Mouse (Mus musculus) adrenal gland, postnatal 25 days (tissue): ENCODE data around the gene Ppp1r12b. TPM values are rescaled to one million over a fixed set of nuclear protein-coding genes. Genes with fewer than 3 reads are reported as not detected.
"Not testable (repeated sequence)": the region's sequence is repeated elsewhere in the genome, so short reads cannot be mapped to it uniquely, and the experiment has no call there.

Source experiments
- DNase-seq: peaks from one replicate; pipeline ENCODE4 v3.0.0; 2021; ENCODE audit warnings: mixed read lengths
- total RNA-seq: library from RNA; stranded (reverse); gene quantifications from 2 replicates; pipeline ENCODE4 v1.2.3, GENCODE M21; 2021

Ppp1r12b gene
- total RNA-seq, 1 experiment from 2014 or later, result 15.2 TPM

DNA sequence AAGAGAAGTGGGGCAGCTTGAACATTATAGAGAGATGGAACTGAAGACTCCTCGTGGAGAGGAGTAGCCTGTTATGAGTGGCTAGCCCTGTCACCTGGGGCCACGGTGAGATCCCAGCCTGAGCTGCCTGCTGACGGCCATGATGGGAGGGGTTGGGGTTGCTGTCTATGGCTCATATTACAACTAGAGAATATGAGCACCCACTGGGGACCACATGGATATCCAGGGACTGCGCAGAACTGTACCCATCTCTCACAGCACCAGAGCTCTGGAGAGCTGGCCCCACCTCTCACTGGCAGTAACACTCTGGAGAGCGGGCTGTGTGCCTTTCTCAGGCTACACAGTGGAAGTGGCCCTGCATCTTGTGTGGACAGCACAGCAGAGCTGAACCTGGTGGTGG, 104.5 kb downstream of the Ppp1r12b start:
- no peak for DNase-seq

DNA sequence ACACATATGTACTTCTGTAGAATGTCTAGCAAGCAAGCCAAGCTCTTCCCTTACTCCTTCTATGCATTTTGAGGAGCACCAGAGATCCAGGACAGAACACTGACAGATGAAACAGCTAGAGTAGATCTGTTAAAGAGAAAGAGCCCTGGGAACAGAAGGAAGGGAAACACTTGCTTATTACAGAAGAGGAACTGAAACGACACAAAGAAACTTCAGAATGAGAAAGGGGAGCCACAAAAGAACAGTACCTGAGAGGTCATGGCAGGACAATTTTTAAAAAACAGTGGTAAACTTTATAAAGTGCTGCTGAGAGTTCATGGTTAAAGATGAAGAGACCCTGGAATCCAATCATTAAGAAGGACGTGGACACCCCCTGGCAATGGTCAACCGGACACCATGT, 105.4 kb downstream of the Ppp1r12b start:
- no peak for DNase-seq

DNA sequence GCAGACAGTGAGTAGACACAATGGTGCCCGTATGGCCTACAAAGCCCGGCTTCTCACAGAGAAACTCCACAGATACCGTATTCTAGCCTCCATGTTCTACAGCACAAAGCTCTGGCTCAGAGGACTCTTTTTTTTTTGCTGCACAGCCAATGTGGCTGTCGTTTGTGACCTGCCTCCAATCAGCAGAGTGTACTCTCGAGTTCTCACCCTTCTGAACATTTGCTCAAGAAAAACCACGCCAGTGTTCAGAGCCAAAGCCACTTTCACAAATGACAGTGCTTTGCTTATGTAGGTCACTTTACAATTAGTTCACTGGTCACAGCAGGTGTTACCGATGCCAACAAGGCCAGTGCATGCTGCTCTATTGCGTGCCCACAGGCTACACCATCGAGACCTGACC, 107.9 kb downstream of the Ppp1r12b start:
- no peak for DNase-seq

- peak; percentile 38 for DNase-seq
Observed at GRCm38 (mm10) chr1:134846295-134846988, 109.3 kb downstream of the Ppp1r12b start.

DNA sequence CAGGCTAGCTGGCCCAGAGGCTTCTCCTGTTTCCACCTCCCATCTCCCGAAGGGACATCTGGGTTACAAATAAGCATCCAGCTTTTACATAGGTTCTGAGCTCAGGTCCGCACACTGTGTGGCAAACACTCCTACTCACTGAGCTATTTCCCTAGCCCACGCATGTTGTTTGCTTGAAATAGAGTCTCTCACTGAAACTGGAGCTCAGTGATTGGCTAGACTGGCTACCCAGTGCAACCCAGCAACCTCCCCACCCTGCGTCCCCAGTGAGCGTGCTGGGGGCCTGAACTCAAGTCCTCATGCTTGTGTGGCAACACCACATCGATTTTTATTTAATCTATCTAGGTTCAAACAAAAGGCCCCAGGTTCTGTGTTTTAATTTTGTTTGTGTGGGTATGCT, 112.4 kb downstream of the Ppp1r12b start:
- no peak for DNase-seq

GRCm38 (mm10) chr1:134836909-134837480, 118.7 kb downstream of the Ppp1r12b start:
- no peak for DNase-seq

DNA sequence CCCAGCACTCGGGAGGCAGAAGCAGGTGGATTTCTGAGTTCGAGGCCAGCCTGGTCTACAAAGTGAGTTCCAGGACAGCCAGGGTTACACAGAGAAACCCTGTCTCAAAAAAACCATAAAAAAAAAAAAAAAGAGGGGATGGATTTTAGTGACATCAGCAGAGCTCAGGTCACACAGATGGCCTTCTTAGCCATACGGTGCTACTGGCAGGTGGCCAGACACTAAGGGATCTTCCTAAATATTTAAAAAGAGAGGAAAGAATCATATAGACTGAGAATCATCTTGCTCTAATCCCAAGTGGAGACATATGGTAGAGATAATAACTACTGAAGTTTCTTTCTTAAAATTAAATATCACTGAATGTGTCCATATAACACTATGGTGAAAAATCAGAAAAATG, 124.9 kb downstream of the Ppp1r12b start:
- DNase-seq, result not testable (repeated sequence)

DNA sequence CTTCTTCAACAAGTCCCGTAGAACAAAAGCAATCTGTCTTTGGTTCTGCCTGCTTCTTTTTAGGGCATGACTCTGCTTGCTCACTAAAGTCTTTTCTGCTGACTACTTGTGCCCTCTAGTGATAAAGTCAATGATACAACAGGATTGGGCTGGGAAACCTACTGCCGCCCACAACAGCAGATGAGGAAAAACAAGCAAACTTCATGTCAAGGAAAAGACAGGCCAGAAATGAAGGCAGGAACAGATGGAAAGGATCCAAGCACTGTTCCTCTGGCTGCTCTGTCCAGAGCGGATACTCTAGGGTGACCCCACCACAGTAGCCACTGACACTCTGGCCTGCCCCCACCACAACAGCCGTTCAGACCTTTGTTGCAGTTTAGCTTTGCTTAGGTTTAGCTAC, 126.1 kb downstream of the Ppp1r12b start:
- DNase-seq, result no peak

DNA sequence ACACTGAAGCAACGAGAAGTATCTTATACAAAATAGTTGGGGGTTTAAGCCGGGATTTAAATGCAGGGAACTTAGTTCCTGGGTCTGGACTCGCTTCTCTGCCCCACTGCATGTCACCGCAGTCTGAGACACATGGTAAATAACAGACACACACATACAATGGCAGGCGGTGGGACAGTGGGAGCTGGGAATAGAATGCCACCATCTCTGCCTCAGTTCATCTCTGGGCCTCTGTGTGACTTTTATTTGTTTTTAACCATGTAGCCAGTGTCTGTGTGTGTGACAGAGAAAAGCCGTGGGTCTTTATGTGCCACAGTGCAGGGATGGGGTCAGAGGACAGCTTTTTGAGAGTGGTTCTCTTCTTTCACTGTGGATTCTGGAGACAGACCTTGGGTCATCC, 130.8 kb downstream of the Ppp1r12b start:
- DNase-seq, result no peak

DNA sequence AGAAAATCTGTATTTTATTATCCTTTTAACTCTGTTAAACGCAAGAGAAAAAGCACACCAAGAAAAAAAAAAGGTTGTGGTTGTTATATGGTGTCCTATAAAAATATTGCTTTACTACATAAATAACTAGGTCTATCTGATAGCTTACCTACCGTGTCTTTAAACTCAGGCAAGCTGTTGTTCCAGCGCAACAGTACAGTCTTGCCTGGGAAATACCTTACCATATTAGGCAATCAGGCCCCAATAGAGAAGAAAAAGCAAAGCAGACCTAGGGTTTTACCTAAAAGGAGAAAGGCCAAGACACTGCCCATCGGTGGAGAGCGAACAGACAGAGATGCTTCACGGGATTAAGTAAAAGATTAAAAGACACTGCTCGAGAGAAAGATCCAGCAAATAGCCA, 131.9 kb downstream of the Ppp1r12b start:
- no peak for DNase-seq

DNA sequence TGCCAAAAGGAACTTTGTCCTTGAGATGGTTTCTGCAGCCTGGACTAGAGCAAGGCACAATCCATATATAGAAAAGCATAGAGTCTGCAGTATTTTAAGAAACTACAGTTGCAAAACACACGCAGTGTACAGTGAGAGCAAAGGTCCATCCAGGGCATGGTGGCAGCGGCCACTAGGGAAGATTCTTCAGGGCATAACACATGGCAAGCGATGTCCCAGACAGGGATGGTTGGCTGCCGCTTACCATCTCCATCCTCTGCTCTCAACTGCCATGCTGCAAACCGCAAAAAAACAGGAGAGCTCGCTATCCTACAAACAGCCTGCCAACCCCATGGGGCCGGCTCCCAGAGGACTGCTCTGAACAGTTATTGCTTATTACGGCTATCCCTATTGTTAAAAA, 132.4 kb downstream of the Ppp1r12b start:
- DNase-seq, result no peak

DNA sequence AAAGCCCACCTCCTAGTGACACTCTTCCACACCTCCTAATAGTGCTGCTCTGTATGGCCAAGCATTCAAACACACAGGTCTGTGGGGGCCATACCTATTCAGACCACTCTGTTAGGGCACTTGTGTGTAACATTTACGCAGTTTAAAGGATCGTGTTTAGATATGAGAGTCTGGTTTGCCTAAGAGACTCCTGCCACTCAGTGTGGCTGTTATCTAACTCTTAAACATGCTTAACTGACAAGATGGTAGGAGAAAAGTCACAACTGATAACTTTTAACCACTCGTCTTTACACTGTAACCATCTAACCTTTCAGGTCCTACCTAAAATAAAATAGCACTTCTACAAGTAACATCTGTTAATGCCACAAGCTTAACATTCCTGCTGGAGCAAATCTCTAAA, 134.9 kb downstream of the Ppp1r12b start:
- DNase-seq, result no peak

DNA sequence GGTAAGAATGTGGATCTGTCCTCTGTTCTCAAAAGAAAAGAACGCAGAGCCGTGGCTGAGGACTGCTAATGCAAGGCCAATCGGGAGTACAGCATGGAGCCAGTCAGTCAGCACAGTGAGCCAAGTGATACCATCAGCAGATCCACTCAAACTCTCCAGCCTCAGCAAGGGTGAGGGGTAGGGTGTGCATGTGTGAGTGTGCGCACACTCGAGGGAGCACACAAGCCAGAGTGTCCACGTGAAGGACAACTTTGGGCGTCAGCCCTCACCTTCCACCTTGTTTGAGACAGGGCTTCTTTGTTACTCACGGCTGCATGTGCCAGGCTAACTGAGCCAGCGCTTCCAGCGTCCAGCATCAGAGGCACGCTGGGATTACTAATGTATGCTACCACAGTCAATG, 136.5 kb downstream of the Ppp1r12b start:
- DNase-seq, result no peak

DNA sequence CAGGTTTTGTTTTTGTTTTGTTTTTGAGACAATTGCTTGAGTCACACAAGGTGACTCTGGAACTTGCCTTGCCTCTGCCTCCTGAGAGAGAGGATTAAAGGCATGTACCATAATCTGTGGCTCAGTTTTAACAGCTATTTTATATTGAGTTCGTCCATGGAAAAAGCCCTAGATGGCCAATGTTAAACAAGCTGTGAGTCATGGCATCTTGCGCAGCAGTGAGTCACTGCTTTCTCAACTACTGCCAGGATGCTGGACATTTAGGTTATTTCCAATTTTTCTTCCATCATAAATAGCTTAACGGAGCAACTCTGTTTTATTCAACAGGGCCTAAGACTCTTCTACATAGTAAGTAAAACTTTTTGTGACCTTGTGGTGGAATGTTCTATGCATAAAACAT, 137.0 kb downstream of the Ppp1r12b start:
- peak; percentile 18 for DNase-seq

DNA sequence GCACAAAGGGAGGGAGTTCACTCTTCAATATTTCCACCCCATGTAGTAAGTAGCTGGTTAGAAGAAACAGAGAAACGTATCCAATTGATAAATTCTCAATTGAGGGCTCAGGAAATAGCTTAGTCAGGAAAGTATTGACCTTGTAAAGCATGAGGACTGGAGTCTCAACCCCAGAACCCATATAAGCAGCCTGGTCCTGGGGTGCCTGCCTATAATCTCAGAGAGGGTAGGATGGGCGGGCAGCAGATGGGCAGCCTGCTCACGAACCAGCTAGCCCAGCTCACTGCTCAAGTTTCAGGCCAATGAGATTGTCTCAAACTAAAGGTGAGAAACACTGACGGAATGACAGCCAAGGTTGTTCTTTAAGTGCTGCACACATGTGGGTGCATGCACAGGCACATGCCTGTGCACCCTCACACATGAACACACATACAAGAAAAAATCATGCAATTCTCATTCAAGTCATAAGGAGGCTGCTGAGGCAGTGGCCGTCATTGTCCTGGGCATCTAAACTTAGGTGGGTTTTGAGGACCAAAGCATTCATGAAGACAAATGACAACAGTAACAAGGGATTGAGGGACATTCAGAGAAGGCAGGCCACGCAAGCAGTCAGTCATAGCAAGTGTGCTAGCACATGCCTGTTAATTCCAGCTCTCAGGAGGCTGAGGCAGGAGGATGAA, 137.7 kb downstream of the Ppp1r12b start:
- no peak for DNase-seq

DNA sequence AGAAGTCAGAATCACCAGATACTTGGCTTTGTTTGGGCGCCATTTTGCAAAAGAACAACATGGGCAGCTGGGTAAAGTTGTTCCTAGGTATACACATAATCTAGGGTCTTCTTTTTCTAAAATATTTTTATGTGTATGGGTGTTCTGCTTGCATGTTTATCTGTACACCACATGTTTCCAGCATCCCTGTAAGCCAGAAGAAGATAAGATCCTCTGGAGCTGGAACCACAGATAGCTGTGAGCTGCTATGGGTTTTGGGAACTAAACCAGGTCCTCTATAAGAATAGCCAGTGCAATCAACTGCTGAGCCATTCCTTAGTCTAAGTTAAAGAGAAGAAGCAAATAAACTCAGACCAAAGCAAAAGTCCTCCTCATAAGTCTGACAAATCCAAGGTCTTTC, 138.6 kb downstream of the Ppp1r12b start:
- DNase-seq, result no peak

DNA sequence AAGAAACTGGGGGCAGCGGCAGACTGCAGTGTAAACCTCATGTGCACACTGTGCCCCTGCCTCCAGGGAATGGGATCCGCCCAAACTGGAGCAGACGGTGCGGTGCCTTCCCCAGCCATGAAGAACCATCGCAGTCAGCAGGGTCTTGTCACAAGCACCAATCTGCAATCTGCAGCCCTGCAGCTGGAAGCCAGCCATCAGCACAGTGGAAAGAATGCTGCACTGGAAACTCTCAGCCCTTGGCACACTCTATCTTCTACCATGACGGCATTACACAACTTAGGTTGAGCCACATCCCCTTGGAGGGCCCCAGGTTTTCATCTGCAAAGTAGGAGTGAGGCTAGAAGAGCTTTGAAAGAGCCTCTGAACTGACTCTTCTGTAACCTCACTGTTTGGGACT, 139.1 kb downstream of the Ppp1r12b start:
- DNase-seq, result peak; percentile 69

DNA sequence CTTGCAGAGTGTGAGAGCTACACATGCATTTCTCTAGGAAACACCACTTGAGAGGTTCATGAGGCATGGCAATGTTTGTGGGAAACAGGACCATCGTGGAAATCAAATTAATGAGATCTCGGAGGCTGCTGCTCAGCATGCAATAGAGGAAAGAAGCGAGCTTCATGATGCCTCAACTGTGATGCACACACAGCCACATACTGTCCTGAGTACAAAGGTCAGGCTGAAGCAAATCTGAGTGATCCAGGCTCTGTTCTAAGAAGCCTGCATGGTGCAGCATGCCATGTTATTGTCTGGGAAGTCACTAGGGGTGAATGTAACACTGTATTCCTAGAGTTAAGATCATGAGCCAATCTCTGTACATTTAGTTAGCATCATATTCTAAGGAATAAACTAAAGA, 140.0 kb downstream of the Ppp1r12b start:
- DNase-seq, result no peak

DNA sequence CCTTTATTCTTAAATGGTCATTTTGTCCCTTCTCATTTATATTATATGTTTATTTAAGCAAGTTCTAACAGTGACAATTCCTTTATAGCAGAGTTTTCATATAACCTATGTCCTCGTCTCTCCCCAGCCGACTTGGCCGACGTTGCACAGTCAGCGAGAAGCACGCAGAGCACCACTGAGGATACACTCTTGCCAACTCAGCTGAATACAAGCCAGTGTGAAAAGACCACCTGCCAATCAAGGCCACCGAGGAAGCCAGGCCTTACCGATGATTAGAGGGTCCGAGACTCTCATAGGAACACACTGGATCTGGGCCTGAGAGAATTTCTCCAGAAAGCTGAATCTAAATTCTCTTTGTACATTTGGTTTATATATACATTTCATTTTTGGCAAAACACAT, 150.3 kb downstream of the Ppp1r12b start:
- DNase-seq, result no peak

DNA sequence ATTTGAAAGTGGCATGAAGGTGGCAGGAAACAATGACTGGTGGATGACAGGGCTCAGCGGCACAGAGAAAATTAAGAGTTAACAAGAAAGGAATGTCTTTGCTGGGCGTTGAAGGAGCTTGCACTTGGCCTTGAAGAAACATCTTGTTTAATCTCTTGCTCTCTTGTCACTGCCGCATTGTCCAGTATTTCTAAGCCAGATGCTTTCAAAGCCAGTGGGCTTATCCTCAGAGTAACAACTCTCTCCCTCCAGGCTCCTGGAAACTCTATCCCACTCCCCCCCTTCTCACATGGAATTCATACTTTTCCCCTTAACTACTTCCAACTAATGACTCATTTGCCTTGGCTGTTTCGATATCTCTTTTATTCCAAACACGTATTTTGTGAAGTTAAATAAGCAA, 151.4 kb downstream of the Ppp1r12b start:
- DNase-seq, result no peak

DNA sequence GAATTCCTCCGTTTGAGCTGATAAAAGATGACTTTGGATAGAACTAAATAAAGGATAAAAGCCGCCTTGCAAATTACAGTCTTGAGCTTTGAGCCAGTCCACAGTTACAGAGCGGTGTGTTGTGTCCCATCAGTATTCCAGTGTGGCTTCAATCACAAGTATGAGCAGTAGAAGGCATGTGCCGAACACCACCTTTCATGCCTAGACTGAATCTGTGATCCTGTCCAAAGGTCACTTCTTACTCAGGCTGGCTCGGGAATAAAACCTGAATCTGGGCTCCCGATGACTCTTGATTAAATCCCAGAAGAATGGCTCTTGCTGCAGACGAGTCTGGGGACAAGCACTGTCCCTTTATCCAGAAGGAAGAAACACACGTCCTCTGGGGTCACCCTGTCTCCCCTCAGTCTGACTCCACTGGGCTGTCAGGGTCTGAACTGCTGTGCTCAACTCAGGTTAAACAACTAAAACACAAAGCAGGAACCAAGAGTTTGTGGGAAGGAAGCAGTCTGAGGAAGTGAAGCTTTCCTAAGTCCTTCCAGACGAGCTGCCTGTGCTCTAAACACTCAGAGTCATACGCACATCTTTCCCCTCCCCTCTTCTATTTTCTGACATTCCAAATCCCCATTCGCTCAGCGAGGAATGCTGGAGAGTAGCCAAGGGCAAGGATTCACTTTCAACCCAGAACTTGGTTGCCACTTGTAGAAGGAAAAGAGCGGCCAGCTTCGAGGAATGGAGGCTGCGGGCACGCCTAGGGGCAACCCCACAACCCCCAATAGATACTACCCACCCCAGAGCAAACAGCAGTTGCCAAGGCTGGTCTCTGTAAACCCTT, 152.2 kb downstream of the Ppp1r12b start:
- peak; percentile 61 for DNase-seq

DNA sequence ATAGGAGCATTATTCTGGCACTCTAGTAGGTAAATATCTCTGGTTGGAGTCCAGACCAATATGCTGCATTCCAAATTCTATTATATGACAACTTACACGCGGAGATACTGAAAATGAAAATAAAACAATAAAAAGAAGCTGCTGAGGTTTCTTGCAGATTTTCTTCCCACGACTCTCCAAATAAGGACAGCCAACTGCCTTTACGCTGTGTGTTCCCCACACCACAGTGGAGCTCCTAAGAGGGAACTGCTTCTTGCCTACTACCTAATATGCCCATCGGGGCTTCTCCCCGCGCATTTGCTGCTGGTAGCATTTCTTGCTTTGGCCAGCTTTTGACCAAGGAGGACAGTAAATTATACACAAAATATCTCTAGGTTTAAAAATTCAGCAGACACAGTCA, 154.0 kb downstream of the Ppp1r12b start:
- DNase-seq, result no peak

DNA sequence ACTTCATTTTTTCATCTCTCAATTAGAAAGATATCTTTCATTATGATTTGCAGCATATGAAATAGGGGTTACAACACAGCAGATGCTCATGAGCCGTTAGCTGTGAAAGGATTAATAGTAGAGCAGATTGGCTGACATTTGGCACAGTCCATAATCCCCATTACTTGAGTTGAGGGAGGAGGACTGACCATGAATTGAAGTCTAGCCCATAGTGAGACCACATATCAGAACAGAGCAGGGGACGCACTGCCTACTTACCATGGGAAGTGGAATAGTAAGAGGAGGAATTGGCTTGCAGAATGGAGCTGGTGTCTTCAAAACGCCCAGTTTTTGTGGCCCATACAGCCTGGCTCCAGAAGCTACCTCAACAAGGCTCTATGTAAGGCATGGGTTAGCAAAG, 159.2 kb downstream of the Ppp1r12b start:
- no peak for DNase-seq
